Mouse (Mus musculus): ENCODE data around the gene Akap2.

GRCm38 (mm10) chr4:57862269-57862986, 145.0 kb downstream of the Akap2 start:
- no peak for TF ChIP-seq POLR2A (IDR thresholded peaks at IDR 0.05; ENCODE audit: borderline replicate concordance, extremely low read depth, low read depth, low read length)
- TF ChIP-seq CTCF (IDR thresholded peaks at IDR 0.05; ENCODE audit: insufficient read depth, low read length) = no peak
